Mouse (Mus musculus): ENCODE results near the gene Krt76. TPM values are rescaled to one million over a fixed set of nuclear protein-coding genes. Genes with fewer than 3 reads are reported as not detected.

Krt76 gene
- total and polyA plus RNA-seq, 3 experiments: not detected

DNA sequence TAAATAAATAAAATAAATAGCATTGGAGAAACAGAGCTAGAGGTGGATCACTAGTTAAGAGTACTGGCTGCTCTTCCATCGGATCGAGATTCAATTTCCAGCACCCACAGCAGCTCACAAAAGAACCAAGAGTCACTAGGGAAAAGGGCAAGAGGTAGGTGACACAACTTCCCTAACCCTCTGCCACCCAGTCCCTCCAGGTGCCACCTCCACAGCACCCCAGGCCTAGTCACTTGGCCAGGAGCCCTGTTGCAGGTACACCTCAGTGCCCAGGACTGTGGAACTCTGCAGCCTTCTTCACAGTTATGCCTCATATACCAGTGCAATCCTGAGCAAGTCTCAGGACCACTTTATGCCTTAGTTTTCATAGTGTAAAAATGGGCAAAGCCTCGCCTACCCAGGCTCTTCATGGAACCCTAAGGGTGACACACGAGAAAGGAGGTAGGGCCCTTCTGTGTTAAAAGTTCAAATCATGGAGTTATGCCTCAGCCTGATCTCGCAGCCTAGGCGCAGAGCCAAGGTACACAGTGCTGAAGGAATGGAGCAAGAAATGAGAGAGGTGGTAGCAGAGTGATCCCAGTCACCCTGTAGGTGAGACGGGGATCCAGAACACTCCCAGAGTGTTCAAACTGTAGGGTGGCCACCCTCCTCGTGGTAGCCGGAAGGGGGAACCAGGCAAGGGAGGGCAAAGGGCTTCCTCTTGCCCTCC, 46.0 kb upstream of the Krt76 start:
- Histone ChIP-seq H3K27ac (ENCODE audit: control insufficient read depth, low read depth, low read length) (no peak overlapping the region), H3K4me3 (ENCODE audit: control insufficient read depth in 1 of 2, insufficient read depth in 1 of 2, low read depth in 2 of 2, low read length in 2 of 2) (no peak overlapping the region), H3K79me2 (ENCODE audit: control insufficient read depth, insufficient read depth, low read length, poor library complexity) (no peaks in the 10 kb centered on the region), H3K9me3 (replicated peaks; ENCODE audit: insufficient read depth, low read length) (no peaks in the 10 kb centered on the region), H3K27me3 (ENCODE audit: control insufficient read depth in 1 of 2, insufficient read depth in 2 of 2, low read length in 2 of 2) (no peaks in the 10 kb centered on the region), H3K9ac (ENCODE audit: control insufficient read depth, low read depth, low read length, poor library complexity, severe bottlenecking) (no peak overlapping the region), H3K36me3 (ENCODE audit: control insufficient read depth in 1 of 2, insufficient read depth in 2 of 2, low read length in 2 of 2) (no peaks in the 10 kb centered on the region), H3K4me1 (ENCODE audit: control insufficient read depth in 1 of 2, insufficient read depth in 2 of 2, low read length in 2 of 2) (no peaks in the 10 kb centered on the region)
- TF ChIP-seq USF1 (IDR thresholded peaks at IDR 0.05; ENCODE audit: low read depth, low read length) (no peak), USF2 (IDR thresholded peaks at IDR 0.05; ENCODE audit: borderline replicate concordance in 1 of 2, insufficient read depth in 1 of 2, low read depth in 1 of 2, low read length in 2 of 2) (no peak), E2F4 (IDR thresholded peaks at IDR 0.05; ENCODE audit: borderline replicate concordance, low read depth, low read length) (no peak), GABPA (IDR thresholded peaks at IDR 0.05; ENCODE audit: low read depth, low read length) (no peak), MAZ (IDR thresholded peaks at IDR 0.05; ENCODE audit: low read depth, low read length) (no peak), ZMIZ1 (IDR thresholded peaks at IDR 0.05; ENCODE audit: low read depth, low read length) (no peak), MEF2A (IDR thresholded peaks at IDR 0.05; ENCODE audit: extremely low read depth, insufficient replicate concordance, low read depth, low read length, poor library complexity, severe bottlenecking) (no peak), TBP (IDR thresholded peaks at IDR 0.05; ENCODE audit: low read depth, low read length) (no peak), CHD2 (IDR thresholded peaks at IDR 0.05; ENCODE audit: low read length) (no peak), RAD21 (IDR thresholded peaks at IDR 0.05; ENCODE audit: low read depth, low read length) (no peak), MXI1 (IDR thresholded peaks at IDR 0.05; ENCODE audit: low read depth, low read length) (no peak), ZKSCAN1 (IDR thresholded peaks at IDR 0.05; ENCODE audit: low read depth, low read length) (no peak), BHLHE40 (IDR thresholded peaks at IDR 0.05; ENCODE audit: borderline replicate concordance, low read depth, low read length) (no peak), EP300 (IDR thresholded peaks at IDR 0.05; ENCODE audit: low read depth in 1 of 2, low read length in 2 of 2) (no peak)
- DNase-seq (ENCODE audit: low read depth, low spot score): no peak

DNA sequence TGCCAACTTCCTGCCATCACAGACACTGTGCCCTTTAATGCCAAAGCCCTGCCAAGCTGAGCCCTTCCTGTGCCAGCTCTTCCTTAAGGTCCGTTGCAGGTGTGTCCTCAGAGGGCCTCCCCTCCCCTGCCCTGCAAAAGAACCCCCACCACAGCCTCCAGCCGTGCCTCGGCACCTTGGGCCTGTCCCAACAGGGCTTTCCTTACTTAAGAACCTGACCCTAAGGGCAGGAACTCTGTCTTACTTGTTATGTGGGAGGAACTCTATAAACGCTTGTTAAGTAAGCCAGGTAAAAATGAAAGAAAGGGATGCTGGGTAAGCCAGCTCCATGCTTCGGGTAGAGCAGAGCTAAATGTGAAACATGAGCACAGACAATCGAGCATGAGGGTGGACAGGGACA, 40.3 kb upstream of the Krt76 start:
- no peaks in the 10 kb centered on the region for H3K4me1 ChIP-seq (ENCODE audit: control insufficient read depth in 1 of 2, insufficient read depth in 2 of 2, low read length in 2 of 2)
- H3K27ac ChIP-seq (ENCODE audit: control insufficient read depth, low read depth, low read length): no peak overlapping the region
- no peak overlapping the region for H3K4me3 ChIP-seq (ENCODE audit: control insufficient read depth in 1 of 2, insufficient read depth in 1 of 2, low read depth in 2 of 2, low read length in 2 of 2)
- no peak for DNase-seq (ENCODE audit: low read depth, low spot score)
- no peak overlapping the region for H3K9ac ChIP-seq (ENCODE audit: control insufficient read depth, low read depth, low read length, poor library complexity, severe bottlenecking)
- no peaks in the 10 kb centered on the region for H3K9me3 ChIP-seq (replicated peaks; ENCODE audit: insufficient read depth, low read length)
- TF ChIP-seq MAZ (IDR thresholded peaks at IDR 0.05; ENCODE audit: low read depth, low read length): no peak
- TF ChIP-seq ZKSCAN1 (IDR thresholded peaks at IDR 0.05; ENCODE audit: low read depth, low read length): no peak
- TF ChIP-seq POLR2AphosphoS5 (IDR thresholded peaks at IDR 0.05; ENCODE audit: borderline replicate concordance, low read depth, low read length): no peak
- TF ChIP-seq CHD2 (IDR thresholded peaks at IDR 0.05; ENCODE audit: low read length): no peak
- no peak for TF ChIP-seq JUND (IDR thresholded peaks at IDR 0.05; ENCODE audit: low read depth, low read length)
- no peak for TF ChIP-seq TBP (IDR thresholded peaks at IDR 0.05; ENCODE audit: low read depth, low read length)
- no peak for TF ChIP-seq NELFE (IDR thresholded peaks at IDR 0.05; ENCODE audit: low read depth, low read length)
- no peak for TF ChIP-seq MYC (IDR thresholded peaks at IDR 0.05; ENCODE audit: low read depth, low read length)
- no peak for TF ChIP-seq TCF12 (IDR thresholded peaks at IDR 0.05; ENCODE audit: low read depth, low read length)
- TF ChIP-seq POLR2A (IDR thresholded peaks at IDR 0.05; ENCODE audit: control insufficient read depth in 1 of 2, insufficient read depth in 1 of 2, low read depth in 1 of 2, low read length in 2 of 2, poor library complexity in 1 of 2): no peak
- no peak for TF ChIP-seq EP300 (IDR thresholded peaks at IDR 0.05; ENCODE audit: low read depth in 1 of 2, low read length in 2 of 2)
- TF ChIP-seq MAFK (IDR thresholded peaks at IDR 0.05; ENCODE audit: borderline replicate concordance, low read depth, low read length): no peak
- no peak for TF ChIP-seq GATA1 (IDR thresholded peaks at IDR 0.05; ENCODE audit: low read depth, low read length)
- H3K36me3 ChIP-seq (ENCODE audit: control insufficient read depth in 1 of 2, insufficient read depth in 2 of 2, low read length in 2 of 2): no peaks in the 10 kb centered on the region
- H3K79me2 ChIP-seq (ENCODE audit: control insufficient read depth, insufficient read depth, low read length, poor library complexity): no peaks in the 10 kb centered on the region
- H3K27me3 ChIP-seq (ENCODE audit: control insufficient read depth in 1 of 2, insufficient read depth in 2 of 2, low read length in 2 of 2): no peaks in the 10 kb centered on the region; a peak in 1 of 4 replicates

Measured in MEL (cell line).